Mouse (Mus musculus) cerebellum, postnatal 25 days (tissue): ENCODE data around the gene Pkp2.
"Not testable (repeated sequence)": the region's sequence is repeated elsewhere in the genome, so short reads cannot be mapped to it uniquely, and the experiment has no call there.

ENCODE experiments used
- DNase-seq, 2 experiments: peaks; one replicate each; pipeline ENCODE4 v3.0.0; 2021; ENCODE audit warnings: mixed read lengths in 2 of 2

Gene Pkp2

DNA sequence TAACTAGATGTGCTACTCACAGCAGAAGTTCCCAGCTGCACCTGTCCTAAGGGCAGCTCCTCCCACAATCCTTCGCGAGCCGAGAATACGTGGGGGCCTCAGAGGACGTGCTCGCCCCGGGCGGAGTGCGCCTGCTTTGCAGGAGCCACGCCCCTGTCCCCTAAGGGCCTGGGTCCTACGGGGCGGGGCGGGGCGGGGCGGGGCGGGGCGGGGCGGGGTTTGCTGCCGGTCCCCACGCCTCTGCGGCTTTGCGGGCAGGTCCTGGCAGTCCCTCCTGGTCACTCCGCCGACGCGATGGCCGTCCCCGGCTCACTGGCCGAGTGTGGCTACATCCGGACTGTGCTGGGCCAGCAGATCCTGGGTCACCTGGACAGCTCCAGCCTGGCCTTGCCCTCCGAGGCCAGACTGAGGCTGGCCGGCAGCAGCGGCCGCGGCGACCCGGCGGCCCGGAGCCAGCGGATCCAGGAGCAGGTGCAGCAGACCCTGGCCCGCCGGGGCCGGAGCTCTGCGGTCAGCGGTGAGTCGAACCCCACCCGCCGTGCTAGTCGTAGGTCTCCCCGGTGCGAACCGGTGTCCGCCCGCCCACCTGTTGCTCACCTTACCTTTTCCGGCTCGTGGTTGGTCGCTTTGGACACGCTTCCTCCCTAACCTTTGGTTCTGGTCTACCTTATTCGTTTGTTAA lies at the start of gene Pkp2:
Gene Pkp2 (plus strand): TSS at position 240 of the 682 bp plus-strand sequence.
- peak; percentile 69 to 81 for DNase-seq

DNA sequence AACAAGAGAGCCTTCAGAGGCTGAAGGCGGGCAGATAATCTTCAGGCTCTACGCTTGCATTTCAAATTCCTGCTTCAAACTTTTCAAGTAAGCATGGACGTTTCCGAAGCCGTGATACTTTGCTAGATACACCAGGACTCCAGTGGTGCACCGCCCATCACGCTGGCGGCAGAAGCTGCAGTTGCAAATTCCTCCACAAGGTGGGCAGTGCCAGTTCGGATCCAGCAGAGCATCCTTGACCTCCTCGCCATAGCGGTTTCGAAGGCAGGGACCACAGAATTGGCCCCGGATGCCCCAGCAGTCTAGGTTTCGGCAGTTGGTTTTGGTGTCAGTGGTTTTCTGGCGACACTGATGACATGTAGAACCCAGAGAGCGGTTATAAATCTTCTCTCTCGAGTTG lies 15.7 kb upstream of the Pkp2 start:
- no peak for DNase-seq

DNA sequence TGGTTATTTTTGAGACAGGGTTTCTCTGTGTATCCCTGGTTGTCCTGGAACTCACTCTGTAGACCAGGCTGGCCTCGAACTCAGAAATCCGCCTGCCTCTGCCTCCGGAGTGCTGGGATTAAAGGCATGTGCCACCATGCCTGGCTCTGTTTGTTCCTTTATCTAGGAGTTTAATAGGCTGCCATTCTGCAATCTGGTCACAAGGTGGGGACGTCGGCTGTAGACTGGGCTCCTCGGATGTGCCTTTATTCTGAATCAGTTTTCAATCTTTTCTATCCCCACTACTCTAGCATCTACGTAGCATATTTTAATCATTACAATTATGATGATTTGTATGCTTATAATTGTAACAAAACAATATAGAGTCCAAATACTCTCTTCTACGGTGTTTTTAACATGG lies 11.1 kb upstream of the Pkp2 start:
- peak; percentile 29 to 59 for DNase-seq

DNA sequence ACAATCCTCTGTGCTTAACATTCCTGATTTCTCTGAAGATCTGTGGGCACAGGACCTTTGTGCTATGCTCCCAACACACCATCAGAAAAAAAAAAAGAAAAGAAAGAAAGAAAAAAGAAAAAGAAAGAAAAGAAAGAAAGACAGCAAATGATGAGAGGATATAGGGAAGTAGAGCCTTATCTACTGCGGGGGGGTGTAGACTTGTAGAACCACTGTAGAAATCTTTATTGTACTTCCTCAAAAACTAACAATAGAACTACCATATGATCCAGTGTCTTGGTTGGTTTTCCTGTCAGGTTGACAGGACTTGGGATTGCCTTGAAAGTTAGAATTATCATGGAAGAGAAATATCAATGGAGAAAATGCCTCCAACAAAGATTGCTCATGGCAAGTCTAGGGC lies 8.5 kb upstream of the Pkp2 start:
- DNase-seq, result no peak

DNA sequence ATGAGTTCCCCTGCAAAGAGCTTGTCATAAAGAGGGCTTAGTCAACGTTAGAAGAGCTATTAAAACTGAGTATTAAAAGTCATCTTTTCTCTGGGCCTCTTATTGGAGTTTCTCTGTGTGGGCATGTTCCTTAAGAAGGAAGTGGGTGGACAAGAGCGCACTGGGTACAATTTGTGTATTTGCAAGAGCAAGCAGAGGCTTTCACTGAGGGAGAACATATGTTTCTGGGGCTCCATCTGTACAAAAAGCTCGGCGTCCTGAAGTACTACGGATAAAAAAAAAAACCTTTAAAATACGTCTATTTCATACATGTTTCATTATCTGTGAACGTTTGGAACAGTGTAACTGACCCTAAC lies 417 bp upstream of the Pkp2 start:
- no peak for DNase-seq

DNA sequence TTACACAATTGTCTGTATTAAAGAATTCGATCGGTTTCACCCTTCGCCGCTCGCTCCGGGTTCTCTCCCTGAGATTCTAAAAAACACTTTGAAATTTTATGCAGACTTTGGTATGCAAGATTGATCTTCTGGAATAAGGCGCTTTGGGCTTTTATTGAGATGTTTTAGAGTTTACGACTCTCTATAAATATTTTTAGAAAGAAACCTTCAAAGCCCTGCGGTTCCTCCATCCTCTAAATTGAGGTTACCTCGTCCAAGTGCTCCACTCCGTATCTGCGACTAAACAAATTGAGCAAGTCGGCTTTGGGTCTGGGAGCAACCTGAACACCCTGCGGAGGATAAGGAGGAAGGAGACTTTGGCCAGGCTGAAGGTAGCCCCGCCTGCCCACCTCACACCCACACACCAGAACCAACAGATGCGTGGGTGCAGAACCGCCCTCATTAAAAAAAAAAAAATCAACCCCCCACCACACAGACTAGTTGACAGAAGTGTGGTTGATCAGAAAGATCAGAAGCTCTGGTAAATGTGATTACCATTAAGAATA lies 715 bp downstream of the Pkp2 start:
- DNase-seq, result no peak

DNA sequence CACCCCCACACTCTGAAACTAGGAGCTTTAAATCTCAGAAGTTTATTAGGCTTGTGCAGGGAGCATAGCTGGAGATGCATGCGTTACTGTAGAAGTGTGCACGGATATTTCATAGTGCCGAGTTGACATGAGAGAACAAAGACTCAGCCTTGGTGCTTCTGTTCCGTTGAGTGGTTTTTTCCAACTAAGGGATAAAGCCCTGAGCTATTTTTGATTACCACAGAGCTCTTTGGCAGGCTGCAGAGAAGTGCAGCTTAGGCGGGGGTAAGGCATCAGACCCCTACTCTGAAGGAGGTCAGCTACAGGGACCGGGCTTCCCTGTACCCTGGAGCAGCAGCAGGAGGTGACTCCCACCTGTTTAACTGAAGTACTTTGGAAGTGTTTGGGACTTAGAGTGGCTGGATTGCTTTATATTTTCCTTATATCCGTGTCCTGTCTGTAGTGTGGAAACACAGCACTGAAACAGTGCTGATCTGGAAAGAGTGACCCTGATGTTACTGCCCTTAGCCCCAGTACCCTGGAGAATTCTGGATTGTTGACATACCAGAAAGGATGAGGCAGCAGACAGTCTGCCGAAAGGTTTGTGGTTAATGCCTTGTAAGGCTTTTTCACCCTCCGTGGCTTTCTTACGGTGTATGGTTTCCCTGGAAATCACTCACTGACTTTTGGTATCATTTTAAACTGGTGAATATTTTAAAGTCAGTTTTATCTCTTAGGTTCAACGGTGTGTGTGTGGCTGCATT lies 2.7 kb downstream of the Pkp2 start:
- DNase-seq, result no peak

DNA sequence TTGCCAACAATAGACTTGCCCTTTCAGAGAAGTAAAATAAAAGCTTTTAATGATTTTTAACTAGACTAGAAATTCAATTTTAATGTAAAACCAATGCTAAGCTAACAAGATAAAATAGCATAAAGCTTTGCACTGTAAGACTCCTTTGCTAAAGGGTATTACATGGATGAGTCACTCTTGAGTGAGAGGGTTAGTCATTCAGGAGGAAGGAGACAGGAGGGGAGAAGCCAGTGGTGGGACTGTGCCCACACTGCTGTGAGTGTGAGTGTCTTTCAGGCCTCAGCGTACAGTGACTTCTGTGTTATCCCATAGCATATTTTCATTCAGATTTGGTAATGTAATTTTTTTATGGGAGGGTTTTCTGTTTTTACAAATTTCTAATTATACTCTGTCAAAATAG lies 3.8 kb downstream of the Pkp2 start:
- no peak for DNase-seq

DNA sequence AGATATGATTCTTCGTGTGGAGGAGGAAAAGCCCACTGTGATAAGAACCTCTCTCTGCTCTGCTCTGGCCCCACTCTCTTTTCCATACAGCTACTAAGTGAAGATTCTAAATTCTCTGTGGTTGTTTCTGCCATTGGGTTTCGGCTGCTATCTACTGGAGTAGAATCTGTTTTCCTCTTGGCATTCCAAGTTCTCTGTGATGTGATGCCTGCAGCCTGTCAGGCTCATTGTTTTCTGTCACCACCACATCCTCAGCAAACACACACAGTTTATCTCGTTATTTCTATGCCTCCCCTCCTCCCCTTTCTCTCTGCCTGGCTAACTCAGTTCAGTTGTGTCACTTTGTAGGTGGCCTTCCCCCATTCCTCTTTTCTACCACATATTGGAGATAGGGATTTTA lies 6.7 kb downstream of the Pkp2 start:
- DNase-seq, result no peak

DNA sequence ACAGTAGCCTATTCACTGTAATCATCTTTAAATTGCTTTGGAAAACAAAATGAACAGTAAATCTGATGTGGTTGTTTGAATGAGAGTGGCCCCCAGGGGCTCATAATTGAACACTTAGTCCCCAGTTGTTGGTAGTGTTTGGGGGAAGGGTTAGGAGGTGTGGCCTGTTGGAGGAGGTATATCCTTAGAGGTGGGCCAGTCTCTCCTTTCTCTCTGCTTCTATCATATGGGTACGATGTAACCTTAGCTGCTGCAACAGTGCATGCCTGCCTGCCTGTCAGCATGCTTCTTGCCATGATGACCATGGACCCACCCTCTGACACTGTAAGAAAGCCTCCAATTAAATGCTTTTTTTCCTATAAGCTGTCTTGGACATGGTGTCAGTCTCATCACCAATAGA lies 9.5 kb downstream of the Pkp2 start:
- no peak for DNase-seq

DNA sequence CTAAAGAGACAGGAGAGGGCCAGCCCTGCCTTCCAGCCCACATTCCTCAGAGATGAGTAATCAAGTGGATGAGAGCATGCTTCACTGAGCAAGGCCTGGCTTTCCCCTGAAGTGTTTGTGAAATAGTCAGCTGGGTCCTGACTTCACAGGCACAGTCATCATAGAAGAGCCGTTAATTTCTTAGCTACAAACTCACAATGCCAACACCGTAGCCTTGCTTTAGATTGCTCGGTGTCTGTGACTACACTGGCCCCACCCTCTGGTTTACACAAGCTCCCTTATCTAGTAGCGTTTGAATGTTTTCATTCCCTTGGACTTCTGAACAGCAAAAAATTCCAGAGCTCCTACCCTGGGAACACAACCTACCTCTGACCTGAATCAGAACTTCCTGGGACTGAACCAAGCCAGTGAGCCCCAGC lies 11.4 kb downstream of the Pkp2 start:
- peak; percentile 9 to 21 for DNase-seq

DNA sequence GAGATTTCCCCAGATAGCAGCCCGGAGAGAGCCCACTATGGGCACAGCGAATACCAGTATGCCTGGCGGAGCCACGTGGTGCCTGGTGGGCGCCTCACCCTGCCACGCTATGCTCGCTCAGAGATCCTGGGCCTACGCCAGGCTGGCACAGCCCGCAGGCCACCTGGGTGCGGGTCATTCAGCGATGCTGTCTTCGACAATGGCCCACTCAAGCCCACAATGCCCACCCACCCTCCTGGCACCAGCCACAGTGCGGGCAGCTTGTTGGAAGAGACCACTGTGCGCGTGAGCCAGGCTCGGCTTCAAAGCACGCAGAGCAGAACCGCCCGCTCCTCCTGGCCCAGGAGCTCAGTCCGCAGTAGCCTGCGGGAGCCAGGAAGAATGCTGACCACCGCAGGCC lies 12.7 kb downstream of the Pkp2 start:
- peak; percentile 58 for DNase-seq

DNA sequence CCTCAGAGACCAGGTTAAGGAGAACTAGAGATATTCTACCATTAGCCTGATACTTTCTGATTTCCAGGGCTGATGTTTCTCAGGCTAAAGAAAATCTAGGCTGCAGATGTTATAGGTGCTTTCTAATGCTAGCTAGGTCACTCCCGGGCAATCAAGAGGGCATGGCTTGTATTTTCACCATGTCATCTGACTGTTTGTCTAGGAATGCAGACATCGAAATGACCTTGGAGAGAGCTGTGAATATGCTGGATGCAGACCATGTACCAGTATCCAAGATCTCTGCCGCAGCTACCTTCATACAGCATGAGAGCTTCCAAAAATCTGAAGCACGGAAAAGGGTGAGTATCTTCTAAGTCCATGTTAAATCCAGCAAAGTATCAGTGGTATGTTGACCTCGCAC lies 17.3 kb downstream of the Pkp2 start:
- DNase-seq, result no peak

DNA sequence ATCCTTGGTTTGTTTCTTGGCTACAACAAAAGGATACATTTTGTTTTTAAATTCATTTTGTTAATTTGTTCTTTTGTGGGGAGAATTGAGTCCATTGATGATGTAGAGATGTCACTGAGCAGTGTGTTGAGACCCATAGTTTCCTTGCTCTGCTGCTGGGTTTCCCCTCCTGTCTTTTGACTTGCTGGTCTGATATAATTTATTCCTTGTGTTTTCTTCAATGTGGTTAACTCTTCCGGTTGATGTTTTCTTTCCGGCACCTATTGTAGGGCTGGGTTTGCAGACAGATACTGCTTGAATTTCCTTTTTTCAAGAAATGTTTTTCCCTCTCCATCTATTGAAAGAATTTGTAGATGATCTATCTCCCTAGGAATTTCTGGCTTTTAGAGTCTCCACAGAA lies 20.8 kb downstream of the Pkp2 start:
- no peak for DNase-seq

DNA sequence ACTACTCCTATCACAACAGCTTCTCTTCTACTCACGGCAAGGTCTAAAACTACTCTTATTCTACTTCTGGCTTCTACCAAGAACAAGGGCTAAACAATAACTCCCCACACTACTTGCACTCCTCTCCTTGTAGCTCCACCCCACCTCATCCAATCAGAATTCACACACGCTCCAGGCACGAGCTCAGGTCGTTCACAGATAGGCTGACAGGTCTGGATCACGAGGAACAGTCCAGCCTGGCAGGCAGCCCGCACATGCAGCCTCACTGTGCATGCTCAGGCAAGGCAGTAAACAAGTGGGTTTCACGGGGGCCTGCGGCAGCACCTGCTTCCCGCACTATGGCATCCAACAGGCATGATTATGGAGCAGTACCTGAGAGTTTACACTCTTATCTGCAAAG lies 23.6 kb downstream of the Pkp2 start:
- not testable (repeated sequence) for DNase-seq

DNA sequence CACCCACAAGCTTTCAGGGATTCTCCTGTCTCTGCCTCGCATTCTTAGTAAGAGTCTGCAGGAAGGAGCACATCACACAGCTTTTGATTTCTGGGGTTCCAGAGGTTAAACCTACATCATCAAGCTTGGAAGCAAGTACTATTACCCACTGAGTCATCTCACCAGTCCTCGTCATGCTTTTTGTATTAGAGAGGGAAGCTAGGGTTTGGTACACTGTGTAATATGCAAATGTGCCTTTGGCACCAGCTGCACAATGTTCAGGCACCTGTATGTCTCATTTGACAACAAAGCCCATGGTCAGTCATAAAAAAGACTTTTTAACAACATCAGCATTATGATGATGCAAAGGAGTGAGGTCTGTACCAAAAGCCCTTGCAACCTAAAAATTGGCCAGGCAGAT lies 25.2 kb downstream of the Pkp2 start:
- no peak for DNase-seq

DNA sequence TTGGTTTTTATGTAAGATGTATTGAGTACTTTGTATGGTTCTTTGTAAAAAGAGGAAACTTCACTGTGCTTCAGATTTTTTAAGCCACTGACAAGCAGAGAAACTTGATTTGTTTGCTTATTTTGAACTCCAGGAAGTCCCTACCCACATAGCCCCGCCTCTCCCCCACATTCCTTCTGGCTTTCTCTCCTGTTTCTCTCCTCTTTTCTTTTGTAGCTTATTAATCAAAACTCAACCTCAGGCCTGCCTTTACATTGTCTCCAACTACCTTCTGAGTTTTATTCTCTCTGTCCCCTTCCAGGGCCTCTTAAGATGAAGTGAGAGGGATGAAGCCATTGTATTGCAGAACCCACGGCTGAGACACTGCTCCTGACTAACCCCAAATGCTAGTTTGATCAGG lies 31.6 kb downstream of the Pkp2 start:
- DNase-seq, result no peak

DNA sequence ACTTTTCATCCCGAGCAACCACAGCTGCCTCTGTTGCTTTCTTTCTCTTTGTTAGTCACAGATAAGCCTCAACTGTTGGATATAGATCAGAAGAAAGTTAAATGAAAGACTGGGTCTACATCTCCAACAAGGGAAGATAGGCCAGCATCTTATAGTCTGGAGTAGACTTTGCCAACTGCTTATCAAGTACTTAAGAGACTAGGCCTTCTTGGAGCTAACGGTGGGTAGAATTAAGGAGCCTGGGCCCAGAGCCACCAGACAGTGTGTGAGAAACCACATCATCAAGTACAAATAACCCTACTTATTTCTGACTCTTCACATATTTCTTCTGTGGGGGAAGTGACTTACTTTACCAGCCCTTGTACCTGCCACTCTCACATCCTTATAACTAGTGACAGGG lies 37.4 kb downstream of the Pkp2 start:
- no peak for DNase-seq

DNA sequence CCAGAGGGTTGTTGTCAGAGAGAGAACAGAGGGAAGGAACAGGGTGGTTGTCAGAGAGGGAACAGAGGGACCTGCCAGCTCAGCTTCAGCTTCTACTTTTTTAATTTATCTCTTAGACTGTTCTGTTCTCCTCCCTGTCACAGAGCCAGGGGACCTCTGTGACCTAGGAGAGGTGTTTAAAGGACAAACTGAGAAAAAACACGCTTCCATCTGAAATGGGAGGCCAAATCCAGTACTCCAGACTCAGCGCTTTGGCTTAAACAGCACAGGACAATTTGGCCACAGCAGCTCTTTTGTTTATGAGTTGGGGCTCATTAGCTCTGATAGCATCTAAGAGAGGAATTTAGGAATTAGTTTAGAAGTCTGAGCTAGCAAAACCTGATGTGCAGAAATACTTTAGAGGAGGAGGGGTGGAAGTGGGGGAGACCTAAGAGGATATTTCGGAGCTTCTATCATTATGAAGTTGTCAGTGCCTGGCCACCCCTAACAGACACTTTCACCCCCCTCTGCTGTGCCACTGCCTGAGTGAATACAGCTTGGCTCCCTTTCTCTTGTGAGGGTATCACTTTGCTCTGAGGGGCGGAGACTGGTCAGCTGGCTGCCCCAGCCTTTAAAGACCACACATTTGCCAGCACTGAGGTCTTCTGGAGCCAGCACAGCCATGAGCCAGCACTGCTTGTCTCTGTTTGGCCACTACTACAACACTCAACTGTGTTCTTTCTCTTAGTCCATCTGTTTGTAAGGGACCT lies 40.4 kb downstream of the Pkp2 start:
- DNase-seq, result peak in 1 of 2 experiments; percentile 13

DNA sequence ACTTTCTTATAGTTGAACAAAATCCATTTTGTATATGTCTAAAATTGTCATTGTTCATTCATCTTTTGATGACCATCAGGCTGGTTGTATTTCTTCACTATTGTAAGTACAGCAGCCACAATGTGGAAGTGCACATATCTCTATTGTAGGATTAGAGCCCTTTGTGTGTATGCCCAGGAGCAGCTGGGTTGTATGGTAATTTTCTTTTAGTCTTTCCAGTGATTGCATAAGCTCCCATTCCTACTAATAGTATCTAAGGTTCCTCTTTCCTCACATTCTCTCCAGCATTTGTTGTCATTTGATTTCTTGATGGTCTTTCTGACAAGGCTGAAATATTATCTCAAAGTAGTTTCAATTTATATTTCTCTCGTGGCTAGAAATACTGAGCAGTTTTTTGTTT lies 42.1 kb downstream of the Pkp2 start:
- DNase-seq, result no peak

DNA sequence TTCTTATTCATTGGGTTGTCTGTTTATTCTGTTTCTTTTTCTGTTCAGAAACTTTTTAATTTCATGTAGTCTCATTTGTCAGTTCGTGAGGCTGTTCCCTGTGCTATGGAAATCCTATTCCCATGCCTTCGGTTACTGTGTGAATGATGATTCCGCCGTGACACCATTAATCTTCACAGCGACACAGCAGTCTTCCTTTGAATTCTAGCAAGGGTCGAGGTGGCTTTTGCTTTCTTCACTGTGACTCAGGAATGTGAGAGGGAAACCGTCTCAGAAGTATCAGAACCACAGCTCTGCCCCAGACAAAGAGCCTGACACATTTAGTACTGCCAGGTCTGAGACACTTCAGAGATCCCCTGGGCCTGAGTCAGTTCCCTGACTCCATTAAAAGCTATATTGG lies 42.8 kb downstream of the Pkp2 start:
- no peak for DNase-seq

DNA sequence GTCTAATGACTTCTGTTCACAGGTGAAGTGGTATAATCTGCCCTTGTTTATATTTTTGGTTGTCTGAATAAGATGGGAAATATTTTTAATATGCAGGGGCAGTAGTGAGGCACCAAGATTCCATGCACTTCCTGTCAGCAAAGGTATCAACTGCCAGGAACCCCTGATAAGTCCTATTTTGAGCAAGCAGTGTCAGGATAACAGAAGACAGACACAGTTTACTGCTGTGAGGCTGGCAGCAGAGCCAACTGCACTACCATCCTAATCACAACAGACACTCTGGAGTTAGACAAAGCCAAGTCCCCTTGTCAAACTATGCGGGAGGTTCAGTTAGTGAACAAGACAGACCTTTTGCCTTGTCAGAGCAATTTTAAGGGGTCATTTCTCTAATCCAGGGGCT lies 43.6 kb downstream of the Pkp2 start:
- DNase-seq, result peak; percentile 31 to 51

DNA sequence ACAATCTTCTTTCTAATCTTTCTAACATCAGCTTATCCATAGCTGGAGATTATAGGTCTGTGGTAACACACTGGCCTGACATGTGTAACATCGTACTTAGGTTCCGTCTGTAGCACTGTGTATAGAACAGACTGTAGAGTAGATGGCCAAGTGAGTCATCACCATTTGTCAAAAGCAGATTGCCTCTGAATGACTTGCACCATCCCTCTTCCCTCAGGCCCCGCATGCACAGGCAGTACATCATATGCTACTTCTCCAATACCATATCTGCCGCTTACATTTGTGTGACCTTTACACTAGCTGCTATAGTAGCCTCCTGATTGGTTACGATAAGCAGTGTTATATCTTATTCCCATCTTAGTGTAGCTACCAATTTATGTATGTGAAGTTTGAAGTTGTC lies 47.8 kb downstream of the Pkp2 start:
- DNase-seq, result no peak

DNA sequence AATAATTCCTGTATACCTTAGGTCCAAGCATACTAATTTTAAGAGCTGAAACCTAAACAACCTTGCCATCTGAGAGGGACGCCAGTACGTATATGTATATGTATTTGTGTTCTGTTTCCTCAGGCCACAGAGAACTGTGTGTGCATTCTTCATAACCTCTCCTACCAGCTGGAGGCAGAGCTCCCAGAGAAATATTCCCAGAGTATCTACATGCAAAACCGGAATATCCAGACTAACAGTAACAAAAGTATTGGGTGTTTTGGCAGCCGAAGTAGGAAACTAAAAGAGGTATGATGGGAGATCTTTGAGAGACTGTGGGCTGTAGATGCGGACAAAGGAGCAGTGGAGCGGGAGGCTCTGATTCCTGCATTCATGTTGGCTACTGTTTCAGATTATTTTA lies 48.4 kb downstream of the Pkp2 start:
- DNase-seq, result no peak
